Mouse (Mus musculus) erythroblast, embryonic 14.5 days (primary cell): ENCODE results near the gene Gm26566.
"Not testable (repeated sequence)": the region's sequence is repeated elsewhere in the genome, so short reads cannot be mapped to it uniquely, and the experiment has no call there.

Experiments
- GATA1 ChIP-seq: IDR thresholded peaks from 2 replicates; pipeline ENCODE4 v1.6.1; 2012; ENCODE audit warnings: low read length, inconsistent platforms, mixed read lengths
- TAL1 ChIP-seq: IDR thresholded peaks from 3 replicates; pipeline ENCODE4 v1.6.1; 2012; ENCODE audit warnings: low read length, inconsistent platforms, mixed read lengths

DNA sequence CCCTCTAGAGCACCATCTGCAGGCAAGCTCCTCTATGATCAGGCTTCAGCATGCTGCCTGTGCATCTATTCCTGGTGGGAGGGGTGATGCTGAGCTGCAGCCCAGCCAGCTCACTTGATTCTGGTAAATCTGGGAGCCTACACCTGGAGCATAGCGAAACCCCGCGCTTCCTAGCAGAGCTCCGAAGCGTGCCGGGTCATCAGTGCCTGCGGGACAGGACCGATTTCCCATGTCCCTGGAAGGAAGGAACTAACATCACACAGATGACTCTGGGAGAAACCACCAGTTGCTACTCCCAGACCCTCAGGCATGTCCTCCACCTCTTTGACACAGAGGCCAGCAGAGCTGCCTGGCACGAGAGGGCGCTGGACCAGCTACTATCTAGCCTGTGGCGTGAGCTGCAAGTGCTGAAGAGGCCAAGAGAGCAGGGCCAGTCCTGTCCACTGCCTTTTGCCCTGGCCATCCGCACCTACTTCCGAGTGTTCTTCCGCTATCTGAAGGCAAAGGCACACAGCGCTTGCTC, 33.3 kb downstream of the Gm26566 start, which contains the start of gene Gm13271:
- not testable (repeated sequence) for TF ChIP-seq TAL1, GATA1
